Mouse (Mus musculus) bone marrow macrophage, adult 2 months (primary cell): ENCODE results near the gene 1700013G24Rik.

ENCODE experiments used
- CTCF ChIP-seq: IDR thresholded peaks from 2 replicates; pipeline ENCODE4 v1.5.1; 2012; ENCODE audit warnings: low read depth, mild to moderate bottlenecking, low read length, moderate library complexity
- POLR2A ChIP-seq: IDR thresholded peaks from 2 replicates; pipeline ENCODE4 v1.6.1; 2012; ENCODE audit warnings: mild to moderate bottlenecking, low read depth, low read length, borderline replicate concordance

- TF ChIP-seq POLR2A (no peak), CTCF (no peak)
Observed at GRCm38 (mm10) chr4:137448197-137448596, 4.9 kb upstream of the 1700013G24Rik start.
